In genomic region chr7:84749434-84750301, GRCm38 (mm10) we compare ENCODE assay signal across 8 mouse cellular contexts. TPM values are rescaled to one million over a fixed set of nuclear protein-coding genes. Genes with fewer than 3 reads are reported as not detected.
DNase-seq lines count a peak whose midpoint lies in the region; ATAC-seq lines count a peak whose summit lies in the region.

No protein-coding gene starts in this region.

- H3K9me3 ChIP-seq in embryonic facial prominence, embryonic 12.5 days, result no peaks in the 10 kb centered on the region
- no peaks in the 10 kb centered on the region for H3K9me3 ChIP-seq in midbrain, embryonic 12.5 days

- H3K4me2 ChIP-seq in embryonic facial prominence, embryonic 12.5 days (replicated peaks), result peak overlapping the region; percentile 53
- peak overlapping the region; percentile 56 for H3K4me2 ChIP-seq in midbrain, embryonic 12.5 days (replicated peaks)

- no peaks in the 10 kb centered on the region for H3K27me3 ChIP-seq in embryonic facial prominence, embryonic 12.5 days
- 0 out of 2 replicates have a peak, but pooled peaks cover 5% of the 10 kb centered on the region for H3K27me3 ChIP-seq in midbrain, embryonic 12.5 days

- H3K9ac ChIP-seq in embryonic facial prominence, embryonic 12.5 days, result no peak overlapping the region
- H3K9ac ChIP-seq in midbrain, embryonic 12.5 days (replicated peaks), result peak overlapping the region; percentile 49

- intact Hi-C loops in left cerebral cortex, postnatal 4 days (cut with DNase I), result no loop called here

- H3K36me3 ChIP-seq in embryonic facial prominence, embryonic 12.5 days, result no peaks in the 10 kb centered on the region
- no peaks in the 10 kb centered on the region for H3K36me3 ChIP-seq in midbrain, embryonic 12.5 days

- 1% methylated on average over 21 of the region's 21 CpGs for WGBS in embryonic facial prominence, embryonic 12.5 days
- 3% methylated on average over 21 of the region's 21 CpGs for WGBS in midbrain, embryonic 12.5 days

- H3K27ac ChIP-seq in embryonic facial prominence, embryonic 12.5 days, result no peak overlapping the region
- no peak overlapping the region for H3K27ac ChIP-seq in midbrain, embryonic 12.5 days (replicated peaks)

- peak; percentile 61 for DNase-seq in 416B (ENCODE audit: low read depth)
- peak; percentile 46 for DNase-seq in adrenal gland, postnatal 25 days
- DNase-seq in heart, adult 11 months, result peak; percentile 93
- DNase-seq in kidney, adult 11 months, result peak; percentile 53
- DNase-seq in left cerebral cortex, postnatal 4 days, result peak; percentile 65
- peak; percentile 11 to 18 for DNase-seq in spleen, postnatal 36 days (ENCODE audit: low spot score in 2 of 2)

- ATAC-seq in embryonic facial prominence, embryonic 12.5 days (ENCODE audit: insufficient number of reproducible peaks, insufficient read depth, low FRiP score, low TSS enrichment), result no peak
- ATAC-seq in midbrain, embryonic 12.5 days (ENCODE audit: low FRiP score, low read depth), result peak; percentile 83

- H3K4me3 ChIP-seq in embryonic facial prominence, embryonic 12.5 days, result peak overlapping the region; percentile 36
- H3K4me3 ChIP-seq in midbrain, embryonic 12.5 days, result peak overlapping the region; percentile 46

- H3K4me1 ChIP-seq in embryonic facial prominence, embryonic 12.5 days, result 0 out of 2 replicates have a peak, but pooled peaks cover 4% of the 10 kb centered on the region
- H3K4me1 ChIP-seq in midbrain, embryonic 12.5 days, result peaks cover 6% of the 10 kb centered on the region

RNA-seq across cellular contexts. Expression of gene Zfand6, which starts 59.9 kb away (rescaled TPM):
- total RNA-seq in adrenal gland, postnatal 25 days (2021), result 107 and 112 TPM in 2 replicates
- 195 and 198 TPM in 2 replicates for polyA plus RNA-seq in embryonic facial prominence, embryonic 12.5 days (2016; fragmentation: Nextera tagmentation; extraction: Ambion mirVana)
- 10 to 100 TPM; 66.1 to 75.1 TPM for total RNA-seq in left cerebral cortex, postnatal 4 days (2021)
- polyA plus RNA-seq in midbrain, embryonic 12.5 days (2016; fragmentation: Nextera tagmentation; extraction: Ambion mirVana), result 217 and 224 TPM in 2 replicates

Comparison
In these comparisons a context has a peak if more than half of its experiments do, and no peak if none do; other contexts are left out.
1. DNase-seq: peak in every context shown above with its lines; median percentile 93 in heart, adult 11 months; 65 in left cerebral cortex, postnatal 4 days; 61 in 416B; 53 in kidney, adult 11 months; 46 in adrenal gland, postnatal 25 days; 14 in spleen, postnatal 36 days.